Comparison of ENCODE assay signal across 21 mouse cellular contexts in the genomic region with DNA sequence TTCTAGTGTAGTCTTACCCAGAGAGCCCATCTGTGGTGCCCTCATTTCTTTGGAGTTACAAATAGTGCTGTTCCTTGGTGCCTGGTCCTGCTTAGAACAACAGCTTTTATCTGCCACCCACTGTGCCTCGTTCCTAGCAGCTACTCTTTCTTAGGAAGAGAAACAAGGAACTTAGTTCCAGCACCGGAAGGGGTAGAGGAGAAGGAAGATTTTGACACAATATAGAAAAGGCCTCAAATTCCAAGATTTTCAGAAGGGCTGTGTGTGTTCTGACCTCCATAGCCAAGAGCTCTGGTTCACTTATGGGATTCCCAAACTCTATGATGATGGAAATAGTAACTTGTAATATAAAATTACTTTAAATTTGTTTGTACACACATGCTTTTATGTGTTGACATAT. TPM values are rescaled to one million over a fixed set of nuclear protein-coding genes. Genes with fewer than 3 reads are reported as not detected.
"Had no signal": no experiment of that assay in that cellular context is flagged by ENCODE, and none has a peak within 500 bp of the region (broad histone marks: within the 10 kb centered on the region; RNA-seq: fewer than 3 reads in every experiment).

Gene Cd209e (minus strand): TSS at position 101 of the 400 bp plus-strand sequence.

- DNase-seq: cerebellum, adult 8-10 months; cerebellum, adult 9-10 months; cerebellum, adult 9-11 months; cerebellum, postnatal 10 days; cerebellum, postnatal 14 days; cerebellum, postnatal 25 days; cerebellum, postnatal 36 days; embryo, embryonic 11 days; forebrain, postnatal 0 days; gastrocnemius, adult 2 months; gastrocnemius, postnatal 10 days; gastrocnemius, postnatal 14 days; gastrocnemius, postnatal 25 days; gastrocnemius, postnatal 36 days; heart, adult 18-20 months; heart, adult 2 months had no signal

RNA-seq across cellular contexts. Expression of gene Cd209e, which starts in this region (rescaled TPM):
- total RNA-seq: common myeloid progenitor, adult 5-6 weeks; forebrain, postnatal 0 days; gastrocnemius, adult 18-20 months; gastrocnemius, adult 2 months; gastrocnemius, adult 8-10 months; gastrocnemius, postnatal 10 days; gastrocnemius, postnatal 14 days; gastrocnemius, postnatal 25 days; gastrocnemius, postnatal 36 days; gastrocnemius, postnatal 4 days; granulocyte monocyte progenitor cell, adult 5-6 weeks; heart, adult 18-20 months; heart, adult 2 months had no signal
